Mouse (Mus musculus) spleen, postnatal 0 days (tissue): ENCODE measurements around the gene Fam170b. TPM values are rescaled to one million over a fixed set of nuclear protein-coding genes. Genes with fewer than 3 reads are reported as not detected.

ENCODE experiments used
- polyA plus RNA-seq: library from polyadenylated mRNA; unstranded; fragments of >200 nt; fragmentation: Nextera tagmentation; extraction: Ambion mirVana; gene quantifications from 2 replicates; pipeline ENCODE4 v1.2.1, GENCODE M21; 2015

Gene Fam170b
- polyA plus RNA-seq = not detected in 2 replicates

DNA sequence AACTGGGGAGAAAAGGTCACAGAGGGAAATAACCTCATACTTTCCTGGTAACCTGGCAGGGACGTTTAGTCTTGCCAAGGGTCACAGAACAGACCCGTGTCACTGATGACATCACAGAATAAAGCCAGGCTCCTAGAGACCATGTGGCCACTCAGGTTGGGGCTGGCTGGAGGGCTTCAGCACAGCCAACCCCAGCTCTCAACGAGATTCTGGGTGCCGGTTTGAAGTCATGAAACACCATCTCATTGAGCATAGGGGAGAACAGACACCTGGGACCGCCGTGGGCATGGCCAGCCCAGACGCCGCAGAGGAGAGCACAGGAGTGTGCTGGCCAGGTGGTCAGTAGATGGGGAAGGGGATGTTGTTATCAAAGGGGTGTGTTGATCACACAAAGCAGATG, at the start of gene Fam170b:
Gene Fam170b (plus strand): TSS at position 116 of the 400 bp plus-strand sequence.

DNA sequence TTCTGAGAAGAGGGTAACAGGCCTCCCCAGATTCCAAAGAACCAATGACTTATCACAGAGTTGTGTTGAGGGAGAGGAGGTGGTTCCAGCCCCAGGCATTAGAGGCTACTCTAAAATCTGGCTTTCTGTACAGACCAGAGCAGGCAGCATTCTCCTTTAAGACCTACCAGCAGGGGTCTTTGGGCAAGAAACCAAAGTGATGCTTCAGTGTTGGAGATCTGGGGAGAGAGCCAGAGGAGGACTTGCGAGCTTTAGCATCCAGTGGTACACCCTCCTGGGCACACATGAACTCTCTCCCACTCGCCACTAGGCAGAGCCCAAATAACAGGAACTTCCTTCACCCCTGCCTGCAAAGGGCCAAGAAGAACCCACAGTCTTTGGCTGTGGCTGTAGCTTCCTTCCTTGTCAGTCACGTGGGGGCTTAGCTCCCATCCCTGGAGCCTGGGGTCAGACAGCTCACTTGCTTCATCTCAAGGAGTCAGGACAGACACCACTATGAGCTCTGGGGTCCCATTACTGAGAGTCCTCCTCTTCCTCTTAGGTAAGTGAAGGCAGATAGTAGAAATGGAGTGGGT, 48.1 kb upstream of the Fam170b start, which contains the start of gene Tmem273:
Gene Tmem273 (plus strand): TSS at position 408 of the 575 bp plus-strand sequence.

GRCm38 (mm10) chr14:32856681-32857328, 23.0 kb downstream of the Fam170b start, which contains the start of gene Vstm4:
Vstm4 (plus strand) TSS chr14:32856756.

Other genes starting within 250 kb of the Fam170b start
- gene Prrxl1, start 234.6 kb upstream of the Fam170b start, polyA plus RNA-seq = not detected in 2 replicates
- gene 3425401B19Rik, start 148.7 kb upstream of the Fam170b start, polyA plus RNA-seq = not detected in 2 replicates
- gene Tmem273, start 48.0 kb upstream of the Fam170b start, polyA plus RNA-seq = 1.6 and 2.3 TPM in 2 replicates
- gene Vstm4, start 22.8 kb downstream of the Fam170b start, polyA plus RNA-seq = 12.6 and 18.9 TPM in 2 replicates
- 0.29 and 0.67 TPM in 2 replicates for gene Lrrc18, start 157.4 kb downstream of the Fam170b start, polyA plus RNA-seq